Mouse (Mus musculus) kidney, adult 2 months (tissue): ENCODE data around the gene Astn1. TPM values are rescaled to one million over a fixed set of nuclear protein-coding genes. Genes with fewer than 3 reads are reported as not detected.

Source experiments
- DNase-seq: peaks from one replicate; pipeline ENCODE4 v3.0.0; 2021
- H3K27ac ChIP-seq: fragments of 200-500 bp; 2 replicates; pipeline ENCODE4 v1.5.1; 2012; ENCODE audit warnings: low read depth, low read length, control low read depth, inconsistent platforms; ENCODE audit not compliant: insufficient read depth
- H3K27me3 ChIP-seq: fragments of 200-500 bp; replicated peaks from 2 replicates; pipeline ENCODE4 v1.6.1; 2012; ENCODE audit warnings: mild to moderate bottlenecking, moderate library complexity, low read length, inconsistent platforms; ENCODE audit not compliant: control insufficient read depth, insufficient read depth
- H3K36me3 ChIP-seq: fragments of 200-500 bp; 2 replicates; pipeline ENCODE4 v1.6.1; 2012; ENCODE audit warnings: mild to moderate bottlenecking, moderate library complexity, low read length, inconsistent platforms; ENCODE audit not compliant: control insufficient read depth, insufficient read depth
- H3K4me1 ChIP-seq: fragments of 200-500 bp; 2 replicates; pipeline ENCODE4 v1.6.1; 2011; ENCODE audit warnings: low read length; ENCODE audit not compliant: control insufficient read depth, insufficient read depth
- H3K4me3 ChIP-seq: fragments of 200-500 bp; 2 replicates; pipeline ENCODE4 v1.5.1; 2011; ENCODE audit warnings: mild to moderate bottlenecking, low read depth, low read length, control low read depth; ENCODE audit not compliant: insufficient read depth
- CTCF ChIP-seq: fragments of 200-500 bp; conservative IDR thresholded peaks from 2 replicates; pipeline ENCODE4 v1.5.1; 2011; ENCODE audit warnings: low read depth, mild to moderate bottlenecking, control low read depth, low read length, moderate library complexity, mixed read lengths; ENCODE audit not compliant: insufficient read depth, insufficient read length
- POLR2A ChIP-seq: fragments of 200-500 bp; IDR thresholded peaks from one replicate; pipeline ENCODE4 v1.6.1; 2011; ENCODE audit warnings: low read depth, low read length, control low read depth
- WGBS: fragments of 180-500 bp; shearing (Covaris S2); methylation state at CpG from one replicate; pipeline ENCODE4 v1.1.7; 2018; 5-methylcytosine and 5-hydroxymethylcytosine counted together
- polyA plus RNA-seq: library from polyadenylated mRNA; depleted of rRNA; stranded (reverse); fragments of >200 nt; gene quantifications from 2 replicates; pipeline ENCODE4 v1.2.3, GENCODE M21; 2012

Astn1 gene
- polyA plus RNA-seq, 1 experiment = 0.84 TPM

DNA sequence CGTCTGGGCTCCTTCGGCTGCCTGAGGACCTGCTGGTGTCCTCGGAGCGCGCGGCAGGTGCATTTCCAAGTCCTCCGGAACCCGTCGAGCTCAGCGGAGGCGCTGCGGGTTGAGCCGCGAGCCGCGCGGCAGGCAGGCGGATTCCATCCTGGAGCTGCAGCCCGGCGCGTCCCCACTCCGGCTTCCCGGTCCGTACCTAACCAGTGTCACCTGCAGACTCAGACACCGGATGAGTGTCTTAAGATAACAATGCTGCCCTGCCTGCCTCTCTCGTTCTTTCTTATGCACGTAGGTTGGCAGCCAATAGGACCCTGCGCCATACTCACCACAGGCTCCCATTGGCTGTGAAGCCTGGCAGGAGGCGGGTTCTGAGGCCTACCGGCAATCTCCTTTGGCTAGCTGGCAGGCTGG, 6.0 kb upstream of the Astn1 start, which contains the start of gene Brinp2:
Gene Brinp2, minus strand, starts transcription at position 276 of the 411 bp plus-strand sequence.
- H3K27ac ChIP-seq = no peak within 1 kb of the TSS
- 1% methylated on average over 30 of the region's 30 CpGs for WGBS
- no peaks in the 10 kb centered on the region for H3K36me3 ChIP-seq
- no peaks in the 10 kb centered on the region for H3K27me3 ChIP-seq
- TF ChIP-seq CTCF = no peak
- no peaks in the 10 kb centered on the region for H3K4me1 ChIP-seq
- DNase-seq = peak; percentile 83
- peak within 1 kb of the TSS; percentile 61 for H3K4me3 ChIP-seq

DNA sequence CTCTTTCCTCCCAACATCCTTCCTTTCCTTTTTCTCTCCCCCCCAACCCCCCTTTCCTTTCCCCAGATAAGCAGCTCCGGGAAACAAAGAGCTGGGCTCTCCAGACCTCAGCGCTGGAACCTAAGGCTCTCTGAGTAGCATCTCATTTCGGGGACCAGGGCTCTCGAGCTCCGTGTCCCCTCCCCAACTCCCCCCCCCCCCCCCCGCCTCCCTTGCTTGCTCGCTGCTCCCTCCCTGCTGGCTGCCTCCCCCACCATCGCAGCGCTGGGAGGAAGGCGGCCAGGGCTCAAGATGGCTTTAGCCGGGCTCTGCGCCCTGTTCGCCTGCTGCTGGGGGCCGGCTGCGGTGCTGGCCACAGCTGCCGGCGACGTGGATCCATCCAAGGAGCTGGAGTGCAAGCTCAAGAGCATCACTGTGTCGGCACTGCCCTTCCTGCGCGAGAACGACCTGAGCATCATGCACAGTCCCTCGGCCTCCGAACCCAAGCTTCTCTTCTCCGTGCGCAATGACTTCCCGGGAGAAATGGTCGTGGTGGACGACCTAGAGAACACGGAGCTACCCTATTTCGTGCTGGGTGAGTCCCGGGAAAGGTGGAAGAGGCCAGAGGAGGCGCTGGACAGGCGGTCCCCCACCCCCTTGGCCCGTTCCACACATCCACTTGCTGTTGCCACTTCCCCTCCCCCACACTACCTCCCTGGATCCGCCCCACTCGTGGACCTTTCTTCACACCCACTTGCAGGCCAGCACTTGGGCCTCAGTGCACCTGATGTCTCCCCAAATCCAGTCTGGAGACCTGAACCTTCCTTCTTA, 424 bp downstream of the Astn1 start:
- Histone ChIP-seq H3K4me1 (no peaks in the 10 kb centered on the region), H3K27me3 (no peaks in the 10 kb centered on the region)

GRCm38 (mm10) chr1:158364461-158364860, 2.4 kb downstream of the Astn1 start:
- no peaks in the 10 kb centered on the region for H3K36me3 ChIP-seq
- no peak for DNase-seq
- no peak for TF ChIP-seq CTCF
- no peak for TF ChIP-seq POLR2A

More for the DNA sequence above, 424 bp downstream of the Astn1 start:
- WGBS = 2% methylated on average over 35 of the region's 37 CpGs
- Histone ChIP-seq H3K36me3 (no peaks in the 10 kb centered on the region), H3K27ac (no peak overlapping the region), H3K4me3 (no peak overlapping the region)
- TF ChIP-seq POLR2A (no peak), CTCF (no peak)
- no peak for DNase-seq

DNA sequence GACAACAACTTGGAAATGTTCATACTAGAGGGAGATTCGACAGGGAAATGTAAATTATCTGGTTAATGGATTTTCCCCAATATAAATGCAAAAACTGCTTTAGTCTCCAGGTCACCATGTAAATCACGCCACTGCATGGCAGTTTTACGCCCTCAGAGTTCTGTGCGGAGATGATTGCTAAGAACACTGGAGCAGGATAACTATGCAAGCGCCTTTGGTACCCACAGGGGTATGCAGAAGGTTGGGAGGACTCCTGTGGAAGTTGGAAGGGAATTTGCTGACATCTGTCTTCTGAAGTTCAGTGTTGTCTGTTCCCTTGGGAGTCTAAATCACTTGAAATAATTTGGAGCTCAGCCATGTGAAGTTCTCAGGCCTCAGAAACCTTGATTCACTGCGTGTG, 20.2 kb downstream of the Astn1 start:
- 48% methylated on average over 6 of the region's 6 CpGs for WGBS
- no peak for DNase-seq

More at GRCm38 (mm10) chr1:158364461-158364860, 2.4 kb downstream of the Astn1 start:
- WGBS = 53% methylated on average over 1 of the region's 1 CpGs
- H3K27me3 ChIP-seq = no peaks in the 10 kb centered on the region
- no peaks in the 10 kb centered on the region for H3K4me1 ChIP-seq
- no peak overlapping the region for H3K4me3 ChIP-seq
- no peak overlapping the region for H3K27ac ChIP-seq

DNA sequence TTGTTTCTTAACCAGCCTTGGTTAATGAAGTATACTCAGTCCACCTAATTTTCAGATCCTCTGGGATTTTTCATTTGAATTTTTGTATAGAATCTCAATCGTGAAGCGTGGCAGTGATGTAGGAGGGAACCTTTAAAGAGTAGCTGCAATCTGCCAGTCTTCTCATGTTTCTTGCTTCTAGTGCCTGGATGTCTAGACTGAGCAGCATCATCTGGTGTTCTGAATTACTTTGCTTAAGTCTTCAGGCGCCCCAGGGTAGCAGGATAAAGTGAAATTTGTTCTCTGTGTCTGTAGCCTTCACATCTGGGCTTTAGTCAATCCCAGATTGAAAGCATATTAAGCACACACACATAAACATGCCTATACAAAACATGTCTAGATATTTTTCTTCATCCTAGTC, 21.1 kb downstream of the Astn1 start:
- Histone ChIP-seq H3K27me3 (no peaks in the 10 kb centered on the region), H3K27ac (no peak overlapping the region), H3K36me3 (no peaks in the 10 kb centered on the region), H3K4me1 (no peaks in the 10 kb centered on the region), H3K4me3 (no peak overlapping the region)
- DNase-seq = no peak
- WGBS = 54% methylated on average over 3 of the region's 3 CpGs
- no peak for TF ChIP-seq POLR2A
- no peak for TF ChIP-seq CTCF

More for the DNA sequence above, 20.2 kb downstream of the Astn1 start:
- Histone ChIP-seq H3K4me1 (no peaks in the 10 kb centered on the region), H3K27ac (no peak overlapping the region), H3K27me3 (no peaks in the 10 kb centered on the region), H3K4me3 (no peak overlapping the region), H3K36me3 (no peaks in the 10 kb centered on the region)
- no peak for TF ChIP-seq POLR2A
- TF ChIP-seq CTCF = no peak

GRCm38 (mm10) chr1:158385311-158385710, 23.2 kb downstream of the Astn1 start:
- H3K36me3 ChIP-seq = no peaks in the 10 kb centered on the region
- TF ChIP-seq POLR2A (no peak), CTCF (no peak)

GRCm38 (mm10) chr1:158386781-158387180, 24.7 kb downstream of the Astn1 start:
- Histone ChIP-seq H3K27ac (no peak overlapping the region), H3K4me3 (no peak overlapping the region), H3K36me3 (no peaks in the 10 kb centered on the region), H3K27me3 (no peaks in the 10 kb centered on the region), H3K4me1 (no peaks in the 10 kb centered on the region)
- 13% methylated on average over 3 of the region's 3 CpGs for WGBS
- DNase-seq = no peak
- TF ChIP-seq POLR2A = no peak
- TF ChIP-seq CTCF = no peak

More at GRCm38 (mm10) chr1:158385311-158385710, 23.2 kb downstream of the Astn1 start:
- Histone ChIP-seq H3K27me3 (no peaks in the 10 kb centered on the region), H3K4me3 (no peak overlapping the region), H3K27ac (no peak overlapping the region), H3K4me1 (no peaks in the 10 kb centered on the region)
- no peak for DNase-seq
- WGBS = 93% methylated on average over 2 of the region's 2 CpGs
